Mouse (Mus musculus) lung, adult 2 months (tissue): ENCODE measurements at regions not wholly inside any gene's neighbourhood (a gene's known extent, or its start where the extent isn't known, plus 50 kb on each side); places are given as distances from the start of the nearest gene placed in this dataset.
A peak's percentile ranks its signal among the peaks of the same experiment; 100 is the strongest.

Experiments
- CTCF ChIP-seq: fragments of 200-500 bp; IDR thresholded peaks from 2 replicates; pipeline ENCODE4 v1.5.1; 2011; ENCODE audit warnings: mild to moderate bottlenecking, low read length, control low read depth; ENCODE audit not compliant: insufficient read depth
- POLR2A ChIP-seq: fragments of 200-500 bp; IDR thresholded peaks from 2 replicates; pipeline ENCODE4 v1.6.1; 2011; ENCODE audit warnings: low read depth, mild to moderate bottlenecking, control low read depth, low read length, borderline replicate concordance; ENCODE audit errors: extremely low read depth

DNA sequence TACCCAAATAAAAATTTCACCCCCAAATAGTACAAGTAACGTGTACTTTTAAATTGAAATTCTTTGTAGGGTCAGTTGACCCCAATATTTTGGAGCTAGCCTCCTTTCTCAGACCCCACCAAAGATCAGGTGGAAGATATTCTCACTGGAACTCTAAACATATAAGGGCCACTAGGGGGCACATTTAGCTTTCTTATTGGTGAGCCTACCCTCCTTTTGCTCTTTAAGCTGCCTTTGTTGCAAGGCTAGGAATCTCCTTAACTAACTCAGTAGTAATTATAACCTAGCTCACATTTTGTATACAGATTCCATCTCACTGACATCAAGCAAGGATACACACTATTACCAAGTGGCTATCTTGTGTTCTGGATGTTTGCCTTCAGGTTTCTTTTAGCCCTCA, 155.8 kb downstream of the Gm28710 start:
- TF ChIP-seq CTCF (peak; percentile 35; the same call in 1 of the 2 replicates), POLR2A (no peak)
